Mouse (Mus musculus) heart, embryonic 16.5 days (tissue): ENCODE data around the gene Slc27a2. TPM values are rescaled to one million over a fixed set of nuclear protein-coding genes. Genes with fewer than 3 reads are reported as not detected.

Source experiments
- ATAC-seq: fragments of 200-750 bp; cut with Nextera tagmentation; replicated peaks from 2 replicates; pipeline ENCODE4 v1.8.0; 2017; ENCODE audit warnings: moderate number of reproducible peaks; ENCODE audit not compliant: insufficient read depth, low FRiP score; ENCODE audit errors: extremely low read depth
- H3K27ac ChIP-seq: fragments of 300-500 bp; sonication (generic); 2 replicates; pipeline ENCODE4 v1.5.1; 2014; ENCODE audit warnings: mild to moderate bottlenecking, low read length, control low read depth, moderate library complexity
- H3K27me3 ChIP-seq: fragments of 300-500 bp; sonication (generic); 2 replicates; pipeline ENCODE4 v1.6.1; 2014; ENCODE audit warnings: low read length, mixed read lengths; ENCODE audit not compliant: control insufficient read depth, insufficient read depth
- H3K36me3 ChIP-seq: fragments of 300-500 bp; sonication (generic); 2 replicates; pipeline ENCODE4 v1.6.1; 2014; ENCODE audit not compliant: control insufficient read depth, insufficient read depth
- H3K4me1 ChIP-seq: fragments of 300-500 bp; sonication (generic); 2 replicates; pipeline ENCODE4 v1.6.1; 2014; ENCODE audit warnings: low read length, mixed read lengths; ENCODE audit not compliant: control insufficient read depth, insufficient read depth
- H3K4me2 ChIP-seq: fragments of 300-500 bp; sonication (generic); 2 replicates; pipeline ENCODE4 v1.6.1; 2014; ENCODE audit warnings: low read depth, mild to moderate bottlenecking, control low read depth, low read length
- H3K4me3 ChIP-seq: fragments of 300-500 bp; sonication (generic); 2 replicates; pipeline ENCODE4 v1.5.1; 2014; ENCODE audit warnings: mild to moderate bottlenecking, control low read depth, low read length
- H3K9ac ChIP-seq: fragments of 300-500 bp; sonication (generic); 2 replicates; pipeline ENCODE4 v1.6.1; 2014; ENCODE audit warnings: low read length, control low read depth
- H3K9me3 ChIP-seq: fragments of 300-500 bp; sonication (generic); replicated peaks from 2 replicates; pipeline ENCODE4 v1.6.1; 2016; ENCODE audit warnings: low read length; ENCODE audit not compliant: control insufficient read depth
- WGBS: fragments of 180-500 bp; shearing (Covaris S2); extraction: QIAGEN DNeasy Blood & Tissue Kit; methylation state at CpG from one replicate; pipeline ENCODE4 v1.1.7; 2014; 5-methylcytosine and 5-hydroxymethylcytosine counted together
- polyA plus RNA-seq: library from polyadenylated mRNA; unstranded; fragments of >200 nt; fragmentation: Nextera tagmentation; extraction: Ambion mirVana; gene quantifications from 2 replicates; pipeline ENCODE4 v1.2.1, GENCODE M21; 2015

The Slc27a2 gene
- polyA plus RNA-seq, 1 experiment from 2014 or later, result 0.80 TPM

DNA sequence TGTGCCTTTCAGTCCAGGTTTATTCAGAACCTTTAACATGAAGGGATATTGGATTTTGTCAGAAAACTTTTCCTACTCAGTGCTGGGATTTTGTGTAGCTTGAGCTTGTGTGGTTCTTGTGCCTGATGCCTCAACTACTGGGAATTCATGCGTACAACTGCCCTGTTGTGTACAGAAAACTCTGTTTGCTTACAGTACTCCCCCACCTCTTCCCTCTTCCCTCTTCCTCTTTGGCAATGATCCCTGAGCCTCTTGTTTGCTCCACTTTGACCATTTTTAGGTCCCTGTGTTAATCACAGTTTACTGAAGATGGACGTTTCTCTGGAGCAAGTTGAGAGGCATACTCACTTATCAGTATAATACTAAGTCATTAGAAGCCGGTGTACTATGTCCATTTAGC, 5.8 kb upstream of the Slc27a2 start:
- Histone ChIP-seq H3K36me3 (no peaks in the 10 kb centered on the region), H3K4me1 (no peaks in the 10 kb centered on the region), H3K4me3 (no peak overlapping the region), H3K4me2 (no peak overlapping the region), H3K9me3 (no peaks in the 10 kb centered on the region), H3K27me3 (peaks cover 7% of the 10 kb centered on the region; the same call in 1 of the 2 replicates), H3K9ac (no peak overlapping the region), H3K27ac (no peak overlapping the region)
- ATAC-seq, result no peak
- 64% methylated on average over 3 of the region's 3 CpGs for WGBS

DNA sequence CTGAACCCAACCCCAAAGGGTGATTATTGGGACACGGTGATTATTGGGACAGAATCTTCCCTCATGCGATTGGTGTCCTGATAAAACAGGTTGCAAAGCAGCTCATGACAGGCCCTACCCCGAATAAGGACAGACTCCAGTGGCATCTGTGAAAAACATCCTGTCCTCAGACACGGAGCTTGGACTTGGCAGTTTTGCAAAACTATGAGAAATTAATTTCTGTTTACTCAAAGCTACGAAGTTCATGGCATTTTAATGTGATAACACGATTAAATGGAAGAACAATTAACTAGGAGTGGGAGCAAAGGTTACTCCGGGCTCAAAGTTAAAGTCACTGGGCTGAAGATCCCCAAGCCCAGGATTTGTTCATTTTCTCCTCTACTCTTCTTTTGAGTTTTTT, 2.5 kb upstream of the Slc27a2 start:
- Histone ChIP-seq H3K9ac (no peak overlapping the region), H3K4me2 (no peak overlapping the region), H3K36me3 (no peaks in the 10 kb centered on the region), H3K27ac (no peak overlapping the region), H3K27me3 (peaks cover 31% of the 10 kb centered on the region), H3K4me1 (peaks cover 7% of the 10 kb centered on the region), H3K4me3 (no peak overlapping the region), H3K9me3 (no peaks in the 10 kb centered on the region)
- 78% methylated on average over 7 of the region's 7 CpGs for WGBS
- no peak for ATAC-seq

DNA sequence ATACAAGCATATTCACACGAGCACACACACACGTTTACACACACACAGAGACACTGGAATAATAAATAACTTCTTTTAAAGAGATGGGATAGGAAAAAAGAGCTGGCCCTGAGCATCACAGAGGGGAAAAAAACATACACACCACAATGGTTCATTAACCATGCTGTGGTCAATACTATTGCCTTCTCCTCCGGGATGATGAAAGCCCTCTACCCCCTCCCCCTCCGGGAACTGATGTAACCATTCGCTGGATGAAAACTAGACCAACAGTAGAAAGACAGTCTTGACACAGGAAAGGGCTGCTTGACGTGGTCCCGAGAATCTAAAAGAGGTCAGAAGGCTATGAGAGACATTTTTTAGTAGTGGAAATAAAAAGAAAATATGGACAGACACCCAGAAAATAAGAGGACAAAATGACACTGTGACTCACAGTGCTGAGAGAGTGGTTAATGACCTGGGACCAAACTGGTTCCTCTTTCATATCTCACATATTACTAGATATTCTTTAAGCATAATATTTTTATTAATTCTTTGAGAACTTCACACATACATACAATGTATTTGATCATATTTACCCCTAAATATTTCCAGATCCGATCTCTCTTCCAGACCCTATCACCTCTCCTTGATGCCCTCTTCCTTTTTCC, 840 bp upstream of the Slc27a2 start:
- Histone ChIP-seq H3K4me1 (peaks cover 7% of the 10 kb centered on the region), H3K36me3 (no peaks in the 10 kb centered on the region), H3K27ac (no peak overlapping the region), H3K9me3 (no peaks in the 10 kb centered on the region), H3K27me3 (peaks cover 32% of the 10 kb centered on the region), H3K4me3 (no peak overlapping the region), H3K9ac (no peak overlapping the region), H3K4me2 (no peak overlapping the region)
- WGBS, result 74% methylated on average over 8 of the region's 8 CpGs
- ATAC-seq, result no peak

DNA sequence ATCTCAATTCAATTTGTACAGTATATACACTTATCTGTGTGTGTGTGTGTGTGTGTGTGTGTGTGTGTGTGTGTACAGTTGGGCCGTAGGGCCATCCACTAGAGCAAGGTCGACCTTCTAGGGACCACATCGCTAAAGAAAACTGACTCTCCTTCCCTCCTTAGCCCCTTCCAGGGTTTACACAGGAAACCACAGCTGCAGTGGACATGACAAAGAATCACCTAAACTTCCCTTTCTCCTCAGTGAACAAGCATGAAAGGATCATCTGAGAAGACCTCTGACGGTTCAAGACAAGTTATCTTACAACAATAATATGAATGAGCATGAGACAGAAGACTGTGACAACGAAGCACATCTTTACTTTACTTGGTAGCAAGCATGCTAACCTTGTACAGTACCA, 311 bp upstream of the Slc27a2 start:
- Histone ChIP-seq H3K27me3 (peaks cover 32% of the 10 kb centered on the region), H3K9me3 (no peaks in the 10 kb centered on the region), H3K27ac (no peak overlapping the region), H3K4me1 (peaks cover 7% of the 10 kb centered on the region), H3K9ac (no peak overlapping the region), H3K4me2 (no peak overlapping the region; the same call in 1 of the 2 replicates), H3K36me3 (no peaks in the 10 kb centered on the region), H3K4me3 (no peak overlapping the region)
- no peak for ATAC-seq
- WGBS, result 24% methylated on average over 5 of the region's 5 CpGs

DNA sequence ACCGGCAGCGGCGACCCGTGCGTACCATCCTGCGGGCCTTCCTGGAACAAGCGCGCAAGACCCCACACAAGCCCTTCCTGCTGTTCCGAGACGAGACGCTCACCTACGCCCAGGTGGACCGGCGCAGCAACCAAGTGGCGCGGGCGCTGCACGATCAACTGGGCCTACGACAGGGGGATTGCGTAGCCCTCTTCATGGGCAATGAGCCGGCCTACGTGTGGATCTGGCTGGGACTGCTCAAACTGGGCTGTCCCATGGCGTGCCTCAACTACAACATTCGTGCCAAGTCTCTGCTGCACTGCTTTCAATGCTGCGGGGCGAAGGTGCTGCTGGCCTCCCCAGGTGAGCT, 1.1 kb downstream of the Slc27a2 start:
- Histone ChIP-seq H3K4me3 (peak overlapping the region; percentile 63), H3K9me3 (no peaks in the 10 kb centered on the region), H3K36me3 (no peaks in the 10 kb centered on the region), H3K4me1 (peaks cover 7% of the 10 kb centered on the region), H3K4me2 (peak overlapping the region; percentile 98), H3K27me3 (peaks cover 32% of the 10 kb centered on the region), H3K9ac (peak overlapping the region; percentile 71), H3K27ac (no peak overlapping the region)
- 2% methylated on average over 26 of the region's 26 CpGs for WGBS
- no peak for ATAC-seq

DNA sequence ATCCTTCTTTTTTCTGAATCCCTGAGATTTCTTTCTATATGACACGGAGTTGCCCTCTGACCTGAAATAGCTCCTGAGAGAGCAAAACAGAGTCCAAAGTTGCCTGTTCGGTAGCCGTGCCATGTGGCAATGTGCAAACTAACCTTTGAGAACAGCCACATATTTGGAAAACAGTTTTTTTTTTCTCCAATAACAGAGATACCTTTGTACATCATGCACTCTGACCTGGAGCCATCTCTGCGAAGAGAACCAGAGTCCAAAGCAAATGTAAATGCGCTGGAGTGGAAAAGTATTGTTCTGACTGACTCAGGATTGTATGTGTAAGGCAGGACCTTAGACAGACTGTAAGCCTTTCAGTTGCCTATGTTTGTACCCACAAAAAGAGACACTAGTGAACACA, 3.3 kb downstream of the Slc27a2 start:
- Histone ChIP-seq H3K9ac (no peak overlapping the region), H3K27me3 (peaks cover 32% of the 10 kb centered on the region), H3K4me3 (no peak overlapping the region), H3K36me3 (no peaks in the 10 kb centered on the region), H3K4me1 (peaks cover 7% of the 10 kb centered on the region), H3K4me2 (no peak overlapping the region), H3K9me3 (no peaks in the 10 kb centered on the region), H3K27ac (no peak overlapping the region)
- WGBS, result 88% methylated on average over 5 of the region's 5 CpGs
- no peak for ATAC-seq

DNA sequence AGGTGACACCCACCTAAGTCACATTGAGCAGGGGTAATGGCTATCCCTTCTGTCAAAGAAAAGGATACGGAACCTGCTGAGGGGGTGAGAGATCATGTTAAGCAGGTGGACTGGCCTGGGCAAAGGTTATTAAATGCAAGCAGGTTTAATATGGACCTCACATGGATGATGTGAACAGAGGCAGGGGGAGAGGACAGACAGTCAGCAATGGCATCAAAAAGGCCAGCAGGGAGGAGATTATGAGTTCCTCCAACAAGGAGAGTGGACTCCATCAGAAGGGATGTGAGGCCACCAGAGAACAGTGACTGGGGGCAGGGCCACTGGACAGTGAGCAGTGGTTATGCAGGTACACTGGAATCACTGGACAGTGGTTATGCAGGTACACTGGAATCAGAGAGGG, 7.9 kb downstream of the Slc27a2 start:
- WGBS, result 92% methylated on average over 1 of the region's 1 CpGs
- Histone ChIP-seq H3K4me3 (no peak overlapping the region), H3K4me2 (no peak overlapping the region), H3K4me1 (peaks cover 12% of the 10 kb centered on the region), H3K9ac (no peak overlapping the region), H3K9me3 (no peaks in the 10 kb centered on the region), H3K27me3 (no peaks in the 10 kb centered on the region), H3K36me3 (no peaks in the 10 kb centered on the region), H3K27ac (no peak overlapping the region)
- no peak for ATAC-seq

DNA sequence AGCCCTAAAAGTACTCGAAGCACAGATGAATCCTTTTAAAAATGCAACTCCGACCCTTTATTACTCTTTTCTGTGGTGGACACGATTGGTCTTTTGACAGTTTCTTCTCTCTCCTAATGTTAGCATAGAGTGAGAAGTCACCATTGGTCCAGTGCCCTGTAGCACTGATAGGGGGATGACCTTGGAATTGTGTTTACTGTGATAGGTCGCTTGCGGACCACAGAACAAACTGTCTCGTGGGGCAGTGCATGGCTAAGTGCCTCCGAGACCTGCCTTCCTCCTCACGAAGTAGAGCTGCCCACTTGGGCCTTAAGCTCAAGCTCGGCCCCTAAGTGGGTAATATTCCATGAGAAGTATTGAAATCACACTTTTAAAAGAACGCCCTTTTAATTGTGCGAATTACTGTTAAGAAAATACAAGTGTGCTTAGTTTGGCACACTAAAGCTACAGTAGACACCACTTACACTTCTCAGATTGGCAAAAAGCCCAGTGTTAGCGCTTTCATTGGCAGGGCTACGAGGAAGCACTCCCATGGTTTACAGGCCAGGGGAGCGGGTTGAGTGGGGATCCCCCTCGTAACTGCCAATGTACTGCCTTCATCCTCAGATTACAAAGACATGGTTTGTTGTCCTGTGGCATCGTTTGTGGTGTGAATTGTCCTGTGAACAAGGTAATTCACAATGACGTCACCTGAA, 11.4 kb downstream of the Slc27a2 start:
- H3K4me2 ChIP-seq, result peak overlapping the region; percentile 48
- no peak overlapping the region for H3K9ac ChIP-seq
- no peaks in the 10 kb centered on the region for H3K9me3 ChIP-seq
- H3K4me1 ChIP-seq, result peaks cover 12% of the 10 kb centered on the region
- ATAC-seq, result peak; percentile 90
- 37% methylated on average over 17 of the region's 17 CpGs for WGBS
- H3K36me3 ChIP-seq, result no peaks in the 10 kb centered on the region
- H3K27ac ChIP-seq, result peak overlapping the region; percentile 74
- H3K27me3 ChIP-seq, result no peaks in the 10 kb centered on the region
- H3K4me3 ChIP-seq, result peak overlapping the region; percentile 19; the same call in 1 of the 2 replicates

DNA sequence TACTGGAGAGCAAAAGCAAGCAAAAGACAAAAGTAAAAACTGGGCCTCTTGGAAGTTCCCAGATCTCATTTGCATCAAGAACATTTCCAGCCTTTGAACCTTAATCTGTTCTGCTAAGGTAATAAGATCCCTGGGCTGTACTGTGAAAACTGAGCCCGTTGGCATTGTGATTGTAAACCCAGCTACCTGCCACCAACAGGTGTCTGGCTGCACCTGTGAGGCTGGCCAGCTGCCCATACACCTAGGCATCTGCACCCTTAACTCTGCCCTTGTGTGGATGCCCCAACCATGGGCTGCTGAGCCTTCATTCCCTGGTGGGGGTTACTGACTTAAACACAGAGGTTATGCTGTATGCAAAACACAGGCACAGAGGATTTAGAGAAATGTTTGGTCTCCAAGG, 20.0 kb downstream of the Slc27a2 start:
- no peaks in the 10 kb centered on the region for H3K4me1 ChIP-seq
- no peak overlapping the region for H3K4me3 ChIP-seq
- H3K9me3 ChIP-seq, result peaks cover 7% of the 10 kb centered on the region
- ATAC-seq, result no peak
- WGBS, result 79% methylated on average over 1 of the region's 1 CpGs
- H3K9ac ChIP-seq, result no peak overlapping the region
- no peak overlapping the region for H3K27ac ChIP-seq
- H3K36me3 ChIP-seq, result no peaks in the 10 kb centered on the region
- H3K27me3 ChIP-seq, result no peaks in the 10 kb centered on the region
- H3K4me2 ChIP-seq, result no peak overlapping the region
